In the genomic region with DNA sequence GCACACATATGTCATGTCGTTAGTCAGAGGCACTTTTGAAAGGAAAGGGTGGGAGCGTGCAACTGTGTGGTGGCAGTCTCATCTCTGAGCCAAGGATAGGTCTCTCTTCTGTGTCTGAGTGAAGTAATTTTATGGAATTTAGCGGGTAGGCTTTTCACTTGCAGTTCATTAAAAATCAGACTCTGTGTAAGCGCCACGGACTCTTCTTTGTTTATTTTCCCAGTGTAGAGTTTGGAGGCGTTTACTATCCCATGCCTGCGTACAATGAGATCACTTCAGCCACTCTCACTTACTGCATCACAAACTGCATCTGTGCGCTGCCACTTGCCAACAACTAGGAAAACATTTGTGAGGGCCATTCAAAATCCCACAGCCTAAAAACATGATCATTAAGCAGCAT, we compare ENCODE assay signal across 8 mouse cellular contexts. TPM values are rescaled to one million over a fixed set of nuclear protein-coding genes. Genes with fewer than 3 reads are reported as not detected.
DNase-seq lines count a peak whose midpoint lies in the region; ATAC-seq and TF ChIP-seq lines count a peak whose summit lies in the region.
"Had no signal": no experiment of that assay in that cellular context is flagged by ENCODE, and none has a peak within 500 bp of the region (broad histone marks: within the 10 kb centered on the region; RNA-seq: fewer than 3 reads in every experiment).

No protein-coding gene starts in this region.

- H3K9me3 ChIP-seq in lung, embryonic 15.5 days, result no peaks in the 10 kb centered on the region
- no peaks in the 10 kb centered on the region for H3K9me3 ChIP-seq in forebrain, embryonic 15.5 days
- no peaks in the 10 kb centered on the region for H3K9me3 ChIP-seq in midbrain, embryonic 15.5 days
- H3K9me3 ChIP-seq: heart, embryonic 13.5 days had no signal

- TF ChIP-seq CTCF in lung, adult 2 months (IDR thresholded peaks at IDR 0.05; ENCODE audit: insufficient read depth, low read length), result no peak

- H3K27ac ChIP-seq in lung, embryonic 15.5 days, result no peak overlapping the region
- H3K27ac ChIP-seq in forebrain, embryonic 15.5 days (replicated peaks), result 0 out of 2 replicates have a peak overlapping the region, but pooled peaks have one; percentile 29
- H3K27ac ChIP-seq in midbrain, embryonic 15.5 days, result no peak overlapping the region
- H3K27ac ChIP-seq: heart, embryonic 13.5 days had no signal

- peak overlapping the region; percentile 38 for H3K4me2 ChIP-seq in lung, embryonic 15.5 days
- peak overlapping the region; percentile 35 for H3K4me2 ChIP-seq in forebrain, embryonic 15.5 days (replicated peaks)
- H3K4me2 ChIP-seq in midbrain, embryonic 15.5 days, result 0 out of 2 replicates have a peak overlapping the region, but pooled peaks have one; percentile 5
- H3K4me2 ChIP-seq: heart, embryonic 13.5 days had no signal

- WGBS in lung, embryonic 15.5 days, result 38% methylated on average over 8 of the region's 8 CpGs
- WGBS in lung, adult 2 months, result 45% methylated on average over 8 of the region's 8 CpGs
- WGBS in forebrain, embryonic 15.5 days, result 24% methylated on average over 8 of the region's 8 CpGs
- 67% methylated on average over 8 of the region's 8 CpGs for WGBS in midbrain, embryonic 15.5 days

- H3K4me3 ChIP-seq in lung, embryonic 15.5 days, result no peak overlapping the region
- H3K4me3 ChIP-seq in lung, adult 2 months (replicated peaks; ENCODE audit: extremely low read depth, low read depth, low read length), result no peak overlapping the region
- H3K4me3 ChIP-seq in forebrain, embryonic 15.5 days, result peak overlapping the region; percentile 12; the same call in 1 of the 2 replicates
- H3K4me3 ChIP-seq in midbrain, embryonic 15.5 days, result no peak overlapping the region
- H3K4me3 ChIP-seq: heart, embryonic 13.5 days had no signal

- no peaks in the 10 kb centered on the region for H3K4me1 ChIP-seq in lung, embryonic 15.5 days
- H3K4me1 ChIP-seq in lung, adult 2 months (ENCODE audit: control insufficient read depth, insufficient read depth, low read length), result no peaks in the 10 kb centered on the region
- peaks cover 15% of the 10 kb centered on the region for H3K4me1 ChIP-seq in forebrain, embryonic 15.5 days
- H3K4me1 ChIP-seq in midbrain, embryonic 15.5 days, result no peaks in the 10 kb centered on the region
- H3K4me1 ChIP-seq: heart, embryonic 13.5 days had no signal

- peak; percentile 47; the same call in 1 of the 2 replicates for ATAC-seq in lung, embryonic 15.5 days (ENCODE audit: borderline replicate concordance, extremely low read depth, low FRiP score, low TSS enrichment)
- peak; percentile 79 for ATAC-seq in forebrain, embryonic 15.5 days (replicated peaks)
- ATAC-seq in midbrain, embryonic 15.5 days (replicated peaks), result no peak; the same call in 1 of the 2 replicates

- H3K36me3 ChIP-seq in lung, embryonic 15.5 days, result no peaks in the 10 kb centered on the region
- no peaks in the 10 kb centered on the region for H3K36me3 ChIP-seq in forebrain, embryonic 15.5 days
- H3K36me3 ChIP-seq in midbrain, embryonic 15.5 days (replicated peaks), result no peaks in the 10 kb centered on the region
- H3K36me3 ChIP-seq: heart, embryonic 13.5 days had no signal

- no peak for DNase-seq in lung, adult 2 months
- DNase-seq in brain, embryonic 18.5 days (ENCODE audit: low read depth, low spot score), result peak; percentile 34
- no peak for DNase-seq in natural killer cell, adult 2 months (ENCODE audit: low spot score in 2 of 2)
- no peak for DNase-seq in kidney, postnatal 10 days

- no peaks in the 10 kb centered on the region for H3K27me3 ChIP-seq in lung, embryonic 15.5 days
- H3K27me3 ChIP-seq in forebrain, embryonic 15.5 days, result no peaks in the 10 kb centered on the region
- H3K27me3 ChIP-seq in midbrain, embryonic 15.5 days (replicated peaks), result no peaks in the 10 kb centered on the region
- H3K27me3 ChIP-seq: heart, embryonic 13.5 days had no signal

- no peak overlapping the region for H3K9ac ChIP-seq in lung, embryonic 15.5 days
- no peak overlapping the region for H3K9ac ChIP-seq in forebrain, embryonic 15.5 days (replicated peaks)
- H3K9ac ChIP-seq in midbrain, embryonic 15.5 days, result no peak overlapping the region
- H3K9ac ChIP-seq: heart, embryonic 13.5 days had no signal

- TF ChIP-seq POLR2A in lung, adult 2 months (IDR thresholded peaks at IDR 0.05; ENCODE audit: borderline replicate concordance, extremely low read depth, low read depth, low read length), result no peak

RNA-seq across cellular contexts. Expression of a gene that starts 44.7 kb away (rescaled TPM):
- polyA plus RNA-seq in lung, embryonic 15.5 days (2015; fragmentation: Nextera tagmentation; extraction: Ambion mirVana), result 25.7 and 28.9 TPM in 2 replicates
- 15.6 and 17.7 TPM in 2 replicates for polyA plus RNA-seq in lung, adult 2 months (2012; rRNA removed)
- 3.9 and 4.1 TPM in 2 replicates for polyA plus RNA-seq in forebrain, embryonic 15.5 days (2015; fragmentation: Nextera tagmentation; extraction: Ambion mirVana)
- 2.7 and 2.9 TPM in 2 replicates for polyA plus RNA-seq in midbrain, embryonic 15.5 days (2015; fragmentation: Nextera tagmentation; extraction: Ambion mirVana)
